Mouse (Mus musculus) midbrain, embryonic 12.5 days (tissue): Measurements from ENCODE around the gene Aacs. TPM values are rescaled to one million over a fixed set of nuclear protein-coding genes. Genes with fewer than 3 reads are reported as not detected.
"Not testable (repeated sequence)": the region's sequence is repeated elsewhere in the genome, so short reads cannot be mapped to it uniquely, and the experiment has no call there.

ENCODE experiments used
- ATAC-seq: fragments of 200-750 bp; cut with Nextera tagmentation; 2 replicates; pipeline ENCODE4 v1.8.0; 2017; ENCODE audit warnings: low read depth, moderate TSS enrichment, moderate library complexity; ENCODE audit not compliant: low FRiP score
- H3K27ac ChIP-seq: fragments of 300-500 bp; sonication (generic); replicated peaks from 2 replicates; pipeline ENCODE4 v1.5.1; 2016; ENCODE audit warnings: mild to moderate bottlenecking
- H3K27me3 ChIP-seq: fragments of 300-500 bp; sonication (generic); 2 replicates; pipeline ENCODE4 v1.6.1; 2016; ENCODE audit warnings: mild to moderate bottlenecking
- H3K36me3 ChIP-seq: fragments of 300-500 bp; sonication (generic); 2 replicates; pipeline ENCODE4 v1.6.1; 2016
- H3K4me1 ChIP-seq: fragments of 300-500 bp; sonication (generic); 2 replicates; pipeline ENCODE4 v1.6.1; 2016
- H3K4me2 ChIP-seq: fragments of 300-500 bp; sonication (generic); replicated peaks from 2 replicates; pipeline ENCODE4 v1.6.1; 2016; ENCODE audit warnings: mild to moderate bottlenecking, moderate library complexity
- H3K4me3 ChIP-seq: fragments of 300-500 bp; sonication (generic); 2 replicates; pipeline ENCODE4 v1.5.1; 2016; ENCODE audit warnings: mild to moderate bottlenecking
- H3K9ac ChIP-seq: fragments of 300-500 bp; sonication (generic); replicated peaks from 2 replicates; pipeline ENCODE4 v1.6.1; 2016; ENCODE audit warnings: mild to moderate bottlenecking, moderate library complexity
- H3K9me3 ChIP-seq: fragments of 300-500 bp; sonication (generic); 2 replicates; pipeline ENCODE4 v1.6.1; 2016; ENCODE audit warnings: mild to moderate bottlenecking
- WGBS: fragments of 180-500 bp; shearing (Covaris S2); methylation state at CpG from one replicate; pipeline ENCODE4 v1.1.7; 2016; 5-methylcytosine and 5-hydroxymethylcytosine counted together
- polyA plus RNA-seq: library from polyadenylated mRNA; unstranded; fragments of >200 nt; fragmentation: Nextera tagmentation; extraction: Ambion mirVana; gene quantifications from 2 replicates; pipeline ENCODE4 v1.2.1, GENCODE M21; 2016

The Aacs gene
- polyA plus RNA-seq = 58.8 and 62.7 TPM in 2 replicates

- peak; percentile 94 for ATAC-seq
- WGBS = under 1% methylated on average over 58 of the region's 60 CpGs
- no peaks in the 10 kb centered on the region for H3K36me3 ChIP-seq
- H3K27ac ChIP-seq = peak within 1 kb of the TSS; percentile 67
- peak within 1 kb of the TSS; percentile 84 for H3K4me2 ChIP-seq
- no peaks in the 10 kb centered on the region for H3K27me3 ChIP-seq
- H3K9me3 ChIP-seq = no peaks in the 10 kb centered on the region
- H3K4me1 ChIP-seq = peaks cover 30% of the 10 kb centered on the region
- H3K9ac ChIP-seq = peak within 1 kb of the TSS; percentile 73
- peak within 1 kb of the TSS; percentile 65 for H3K4me3 ChIP-seq
Observed at GRCm38 (mm10) chr5:125475601-125476285, at the start of gene Aacs. TSS of gene Aacs (plus strand) at chr5:125475814.

- Histone ChIP-seq H3K4me2 (no peak overlapping the region), H3K27me3 (no peaks in the 10 kb centered on the region), H3K4me3 (no peak overlapping the region), H3K36me3 (peaks cover 100% of the 10 kb centered on the region), H3K9ac (no peak overlapping the region), H3K27ac (no peak overlapping the region), H3K9me3 (no peaks in the 10 kb centered on the region), H3K4me1 (no peaks in the 10 kb centered on the region)
- 94% methylated on average over 10 of the region's 10 CpGs for WGBS
- ATAC-seq = no peak
Observed at GRCm38 (mm10) chr5:125426343-125426742, 49.3 kb upstream of the Aacs start.

- not testable (repeated sequence) for H3K27me3 ChIP-seq, H3K9ac ChIP-seq, H3K4me3 ChIP-seq, H3K9me3 ChIP-seq, H3K27ac ChIP-seq, ATAC-seq
- 0 out of 2 replicates have a peak overlapping the region, but pooled peaks have one; percentile 89 for H3K4me2 ChIP-seq
- 97% methylated on average over 2 of the region's 2 CpGs for WGBS
- H3K36me3 ChIP-seq = peaks cover 47% of the 10 kb centered on the region
- peaks cover 14% of the 10 kb centered on the region for H3K4me1 ChIP-seq
Observed at GRCm38 (mm10) chr5:125432324-125432723, 43.3 kb upstream of the Aacs start.

- Histone ChIP-seq H3K9ac (peak within 1 kb of the TSS; percentile 90), H3K4me2 (peak within 1 kb of the TSS; percentile 89), H3K9me3 (no peaks in the 10 kb centered on the region), H3K27ac (peak within 1 kb of the TSS; percentile 66), H3K27me3 (no peaks in the 10 kb centered on the region), H3K4me3 (peak within 1 kb of the TSS; percentile 92), H3K36me3 (peaks cover 31% of the 10 kb centered on the region), H3K4me1 (peaks cover 14% of the 10 kb centered on the region)
- WGBS = 0% methylated on average over 46 of the region's 46 CpGs
- ATAC-seq = peak; percentile 93
Observed at GRCm38 (mm10) chr5:125433793-125434337, 41.7 kb upstream of the Aacs start, which contains the start of gene Dhx37. TSS of gene Dhx37 (minus strand) at chr5:125434121.

GRCm38 (mm10) chr5:125434347-125434746, 41.3 kb upstream of the Aacs start:
- H3K27ac ChIP-seq, ATAC-seq, H3K9ac ChIP-seq, H3K27me3 ChIP-seq, H3K9me3 ChIP-seq: not testable (repeated sequence)
- 55% methylated on average over 15 of the region's 15 CpGs for WGBS
- peaks cover 14% of the 10 kb centered on the region for H3K4me1 ChIP-seq
- H3K4me2 ChIP-seq = peak overlapping the region; percentile 89
- peaks cover 26% of the 10 kb centered on the region for H3K36me3 ChIP-seq
- peak overlapping the region; percentile 92 for H3K4me3 ChIP-seq

- peaks cover 15% of the 10 kb centered on the region for H3K4me1 ChIP-seq
- no peaks in the 10 kb centered on the region for H3K9me3 ChIP-seq
- H3K27ac ChIP-seq = peak overlapping the region; percentile 78
- H3K4me3 ChIP-seq = peak overlapping the region; percentile 94
- 2% methylated on average over 7 of the region's 7 CpGs for WGBS
- ATAC-seq = no peak
- peak overlapping the region; percentile 78 for H3K4me2 ChIP-seq
- H3K36me3 ChIP-seq = no peaks in the 10 kb centered on the region
- H3K9ac ChIP-seq = peak overlapping the region; percentile 85
- H3K27me3 ChIP-seq = no peaks in the 10 kb centered on the region
Observed at GRCm38 (mm10) chr5:125440583-125441233, 34.9 kb upstream of the Aacs start.

- peak; percentile 95 for ATAC-seq
- Histone ChIP-seq H3K4me3 (peak within 1 kb of the TSS; percentile 94), H3K4me1 (peaks cover 18% of the 10 kb centered on the region), H3K9ac (peak within 1 kb of the TSS; percentile 85), H3K27me3 (no peaks in the 10 kb centered on the region), H3K36me3 (no peaks in the 10 kb centered on the region), H3K27ac (peak within 1 kb of the TSS; percentile 78), H3K9me3 (no peaks in the 10 kb centered on the region), H3K4me2 (peak within 1 kb of the TSS; percentile 78)
- under 1% methylated on average over 92 of the region's 97 CpGs for WGBS
Observed at GRCm38 (mm10) chr5:125441234-125442114, 34.1 kb upstream of the Aacs start, which contains the start of gene Bri3bp. TSS of gene Bri3bp (plus strand) at chr5:125441568.

GRCm38 (mm10) chr5:125442136-125442995, 33.2 kb upstream of the Aacs start:
- WGBS = 25% methylated on average over 27 of the region's 27 CpGs
- Histone ChIP-seq H3K27me3 (no peaks in the 10 kb centered on the region), H3K36me3 (no peaks in the 10 kb centered on the region), H3K27ac (peak overlapping the region; percentile 78), H3K4me2 (peak overlapping the region; percentile 78), H3K4me1 (peaks cover 18% of the 10 kb centered on the region), H3K4me3 (peak overlapping the region; percentile 94), H3K9ac (peak overlapping the region; percentile 85), H3K9me3 (no peaks in the 10 kb centered on the region)
- ATAC-seq = peak; percentile 10; the same call in 1 of the 2 replicates

GRCm38 (mm10) chr5:125443335-125443734, 32.3 kb upstream of the Aacs start:
- Histone ChIP-seq H3K4me2 (no peak overlapping the region), H3K9me3 (no peaks in the 10 kb centered on the region), H3K27me3 (no peaks in the 10 kb centered on the region), H3K27ac (no peak overlapping the region), H3K36me3 (no peaks in the 10 kb centered on the region), H3K4me3 (no peak overlapping the region), H3K4me1 (peaks cover 18% of the 10 kb centered on the region), H3K9ac (no peak overlapping the region)
- ATAC-seq = no peak
- 83% methylated on average over 5 of the region's 5 CpGs for WGBS

- Histone ChIP-seq H3K36me3 (no peaks in the 10 kb centered on the region), H3K27me3 (no peaks in the 10 kb centered on the region), H3K9me3 (no peaks in the 10 kb centered on the region), H3K4me1 (peaks cover 18% of the 10 kb centered on the region), H3K4me3 (no peak overlapping the region), H3K4me2 (no peak overlapping the region), H3K9ac (no peak overlapping the region), H3K27ac (no peak overlapping the region)
- ATAC-seq = no peak
- WGBS = 90% methylated on average over 3 of the region's 3 CpGs
Observed at GRCm38 (mm10) chr5:125443915-125444314, 31.7 kb upstream of the Aacs start.

GRCm38 (mm10) chr5:125444554-125444953, 31.1 kb upstream of the Aacs start:
- H3K9ac ChIP-seq = no peak overlapping the region
- ATAC-seq = no peak
- no peaks in the 10 kb centered on the region for H3K36me3 ChIP-seq
- 88% methylated on average over 4 of the region's 4 CpGs for WGBS
- H3K9me3 ChIP-seq = no peaks in the 10 kb centered on the region
- H3K4me3 ChIP-seq = no peak overlapping the region
- no peaks in the 10 kb centered on the region for H3K27me3 ChIP-seq
- H3K4me1 ChIP-seq = peaks cover 18% of the 10 kb centered on the region
- H3K27ac ChIP-seq = no peak overlapping the region
- no peak overlapping the region for H3K4me2 ChIP-seq
